Mouse (Mus musculus) kidney, embryonic 14.5 days (tissue): ENCODE measurements at regions not wholly inside any gene's neighbourhood (a gene's known extent, or its start where the extent isn't known, plus 50 kb on each side); places are given as distances from the start of the nearest gene placed in this dataset.

Experiments used
- ATAC-seq: fragments of 200-750 bp; cut with Nextera tagmentation; 2 replicates; pipeline ENCODE4 v1.8.0; 2017; ENCODE audit warnings: moderate number of reproducible peaks, mild to moderate bottlenecking, moderate TSS enrichment, moderate library complexity; ENCODE audit not compliant: low FRiP score, low TSS enrichment
- H3K27ac ChIP-seq: fragments of 300-500 bp; sonication (generic); 2 replicates; pipeline ENCODE4 v1.5.1; 2014; ENCODE audit warnings: low read depth, mild to moderate bottlenecking, low read length, moderate library complexity, mixed read lengths
- H3K27me3 ChIP-seq: fragments of 300-500 bp; sonication (generic); 2 replicates; pipeline ENCODE4 v1.6.1; 2014; ENCODE audit warnings: mild to moderate bottlenecking, low read length; ENCODE audit not compliant: control insufficient read depth, insufficient read depth
- H3K36me3 ChIP-seq: fragments of 300-500 bp; sonication (generic); 2 replicates; pipeline ENCODE4 v1.6.1; 2014; ENCODE audit warnings: low read length, mixed read lengths; ENCODE audit not compliant: control insufficient read depth, insufficient read depth
- H3K4me1 ChIP-seq: fragments of 300-500 bp; sonication (generic); 2 replicates; pipeline ENCODE4 v1.6.1; 2014; ENCODE audit warnings: low read length, mixed read lengths; ENCODE audit not compliant: control insufficient read depth, insufficient read depth
- H3K4me2 ChIP-seq: fragments of 300-500 bp; sonication (generic); replicated peaks from 2 replicates; pipeline ENCODE4 v1.6.1; 2014; ENCODE audit warnings: low read depth, mild to moderate bottlenecking, low read length
- H3K4me3 ChIP-seq: fragments of 300-500 bp; sonication (generic); 2 replicates; pipeline ENCODE4 v1.5.1; 2014; ENCODE audit warnings: mild to moderate bottlenecking, low read length
- H3K9ac ChIP-seq: fragments of 300-500 bp; sonication (generic); 2 replicates; pipeline ENCODE4 v1.6.1; 2014; ENCODE audit warnings: low read depth, mild to moderate bottlenecking, low read length, moderate library complexity
- H3K9me3 ChIP-seq: fragments of 300-500 bp; sonication (generic); 2 replicates; pipeline ENCODE4 v1.6.1; 2016; ENCODE audit warnings: low read length; ENCODE audit not compliant: control insufficient read depth
- WGBS: fragments of 180-500 bp; shearing (Covaris S2); extraction: QIAGEN DNeasy Blood & Tissue Kit; methylation state at CpG from one replicate; pipeline ENCODE4 v1.1.7; 2014; 5-methylcytosine and 5-hydroxymethylcytosine counted together

DNA sequence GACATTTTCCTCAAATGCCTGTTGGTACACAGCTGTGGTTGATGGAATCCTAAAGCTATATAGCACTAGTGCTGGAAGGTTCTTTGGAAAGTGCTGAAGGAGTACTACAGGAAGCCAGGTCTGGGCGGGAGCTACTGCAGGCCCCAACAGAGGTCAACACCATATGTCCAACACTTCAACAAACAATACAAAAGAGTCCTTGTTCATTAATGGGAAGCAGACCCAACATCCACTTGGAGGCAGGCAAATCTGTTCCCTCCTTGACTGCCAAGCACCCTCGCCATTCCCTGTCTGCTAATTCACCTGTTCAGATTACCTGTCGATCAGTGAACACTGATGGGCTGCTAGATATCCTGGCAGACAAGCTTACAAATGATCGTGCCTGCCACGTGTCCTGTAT lies 148.4 kb upstream of the Kbtbd8 start:
- ATAC-seq = no peak
- Histone ChIP-seq H3K4me3 (no peak overlapping the region), H3K9ac (no peak overlapping the region), H3K9me3 (no peaks in the 10 kb centered on the region), H3K4me1 (no peaks in the 10 kb centered on the region), H3K36me3 (no peaks in the 10 kb centered on the region), H3K4me2 (no peak overlapping the region), H3K27me3 (no peaks in the 10 kb centered on the region), H3K27ac (no peak overlapping the region)
- 70% methylated on average over 5 of the region's 5 CpGs for WGBS

DNA sequence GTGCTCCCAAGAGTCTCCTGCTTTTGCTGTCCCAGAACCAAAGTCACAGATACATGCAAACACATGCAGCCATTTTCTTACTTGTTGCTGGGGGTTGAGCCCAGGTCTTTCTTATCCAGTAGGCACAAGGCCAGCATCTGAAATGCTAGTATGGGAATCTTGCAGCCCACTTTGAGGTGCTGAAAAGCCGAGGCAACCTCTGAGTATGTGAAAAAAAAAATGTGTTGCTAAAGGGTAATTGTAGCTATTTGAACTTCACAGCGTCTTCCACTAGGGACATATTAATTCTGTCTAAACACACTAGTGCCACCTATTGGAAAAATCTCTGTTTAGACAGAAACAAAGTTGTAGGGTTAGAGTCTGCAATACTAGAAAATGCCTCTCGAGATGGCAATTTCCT lies 150.1 kb upstream of the Kbtbd8 start:
- Histone ChIP-seq H3K9me3 (no peaks in the 10 kb centered on the region), H3K4me2 (no peak overlapping the region), H3K27ac (no peak overlapping the region), H3K36me3 (no peaks in the 10 kb centered on the region), H3K4me1 (0 out of 2 replicates have a peak, but pooled peaks cover 3% of the 10 kb centered on the region), H3K9ac (no peak overlapping the region), H3K4me3 (no peak overlapping the region), H3K27me3 (no peaks in the 10 kb centered on the region)
- ATAC-seq = no peak
- 7% methylated on average over 3 of the region's 3 CpGs for WGBS

DNA sequence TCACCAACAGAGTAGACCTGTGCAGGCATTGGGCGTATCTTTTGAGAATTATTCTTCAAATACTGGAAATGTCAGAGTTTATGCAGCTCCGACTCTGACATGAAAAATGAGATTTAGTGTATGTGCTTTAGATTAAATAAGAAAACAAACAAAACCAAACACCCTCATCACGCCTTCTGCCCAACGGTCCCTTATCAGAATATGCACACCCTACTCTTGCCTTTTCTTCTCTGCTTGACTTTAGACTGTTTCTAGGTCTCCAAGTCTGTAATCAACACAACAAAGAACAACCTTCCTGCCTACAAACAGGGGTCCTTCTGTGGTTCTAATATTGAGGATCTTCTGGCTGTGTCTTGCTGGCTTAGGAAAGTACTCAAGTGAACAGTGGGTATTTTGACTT lies 153.8 kb upstream of the Kbtbd8 start:
- H3K27me3 ChIP-seq = no peaks in the 10 kb centered on the region
- H3K9me3 ChIP-seq = no peaks in the 10 kb centered on the region
- no peak overlapping the region for H3K4me2 ChIP-seq
- no peak overlapping the region for H3K9ac ChIP-seq
- no peak for ATAC-seq
- WGBS = 79% methylated on average over 4 of the region's 4 CpGs
- H3K4me3 ChIP-seq = no peak overlapping the region
- H3K27ac ChIP-seq = no peak overlapping the region
- H3K4me1 ChIP-seq = 0 out of 2 replicates have a peak, but pooled peaks cover 3% of the 10 kb centered on the region
- H3K36me3 ChIP-seq = no peaks in the 10 kb centered on the region

DNA sequence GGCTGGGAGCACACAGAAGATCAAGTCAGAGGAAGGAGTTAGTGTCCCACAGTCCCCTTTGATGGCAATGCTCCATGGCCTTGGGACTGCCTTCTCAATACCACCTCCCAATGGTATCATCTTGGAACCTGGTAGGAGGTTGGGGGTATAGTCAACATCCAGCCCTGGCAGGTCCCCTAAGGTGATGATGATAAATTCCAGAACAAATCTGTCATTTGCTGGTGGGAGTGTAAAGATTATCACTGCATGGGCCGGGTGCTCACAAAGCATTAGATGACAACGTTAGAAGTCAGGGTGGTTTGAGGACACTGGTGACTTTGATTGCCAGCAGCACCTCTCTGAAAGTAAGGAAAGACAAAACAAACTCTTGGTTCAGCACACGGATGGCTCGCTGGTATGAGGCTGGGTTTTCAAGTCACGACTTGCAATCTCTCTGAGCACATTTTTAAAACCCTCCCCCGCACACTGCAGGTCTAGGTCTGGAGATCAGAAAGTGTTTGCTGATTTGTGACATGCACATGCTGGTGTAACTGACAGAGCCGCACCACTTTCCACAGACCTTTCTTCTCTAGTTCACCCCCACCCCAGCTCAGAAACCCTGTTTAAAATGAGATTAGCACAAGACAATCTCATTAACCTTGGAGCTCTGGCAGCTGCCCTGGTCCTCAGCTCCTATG lies 154.5 kb upstream of the Kbtbd8 start:
- Histone ChIP-seq H3K9ac (no peak overlapping the region), H3K27me3 (no peaks in the 10 kb centered on the region), H3K36me3 (no peaks in the 10 kb centered on the region), H3K9me3 (no peaks in the 10 kb centered on the region), H3K27ac (no peak overlapping the region), H3K4me2 (no peak overlapping the region), H3K4me1 (0 out of 2 replicates have a peak, but pooled peaks cover 3% of the 10 kb centered on the region), H3K4me3 (no peak overlapping the region)
- ATAC-seq = no peak
- 35% methylated on average over 7 of the region's 7 CpGs for WGBS

DNA sequence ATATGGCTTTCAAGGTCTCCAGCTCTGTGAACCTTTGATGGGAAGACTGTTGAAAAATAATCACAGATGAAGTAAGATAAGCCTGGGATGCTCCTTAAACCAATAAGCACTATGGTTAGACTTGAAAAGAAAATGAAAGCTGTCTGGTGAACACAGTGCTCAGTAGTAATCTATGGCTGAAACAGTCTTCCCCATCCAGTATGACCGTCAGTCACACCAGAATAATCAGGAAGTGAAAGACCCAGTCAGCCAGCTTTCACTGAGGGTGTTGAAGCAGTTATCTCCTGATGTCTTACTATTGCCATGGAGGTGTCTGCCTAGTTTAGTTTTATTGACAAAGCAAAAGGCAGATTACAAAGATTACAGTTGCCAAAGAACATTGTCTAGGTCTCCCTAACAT lies 155.2 kb upstream of the Kbtbd8 start:
- 69% methylated on average over 1 of the region's 1 CpGs for WGBS
- Histone ChIP-seq H3K4me1 (0 out of 2 replicates have a peak, but pooled peaks cover 3% of the 10 kb centered on the region), H3K27me3 (no peaks in the 10 kb centered on the region), H3K27ac (no peak overlapping the region), H3K9me3 (no peaks in the 10 kb centered on the region), H3K4me3 (no peak overlapping the region), H3K36me3 (no peaks in the 10 kb centered on the region), H3K4me2 (no peak overlapping the region), H3K9ac (no peak overlapping the region)
- ATAC-seq = no peak

DNA sequence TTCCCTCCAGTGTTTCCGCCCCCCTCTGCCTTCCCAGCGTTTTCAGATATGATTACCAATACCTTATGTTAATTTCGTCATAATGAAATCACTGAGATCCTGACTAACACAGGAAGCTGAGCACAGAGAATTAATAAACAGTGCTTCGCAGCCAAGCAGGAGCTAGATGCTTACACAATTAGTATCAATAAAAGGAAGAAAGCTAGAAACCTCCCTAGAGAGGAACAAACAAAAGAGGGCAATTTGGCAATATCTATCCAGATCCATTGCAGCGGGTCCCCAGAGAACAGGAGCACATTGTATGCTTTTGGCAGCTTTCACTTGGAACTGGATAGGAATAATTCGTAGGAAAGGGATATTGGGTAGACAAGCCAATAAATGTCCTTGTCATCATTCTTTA lies 159.1 kb upstream of the Kbtbd8 start:
- ATAC-seq = no peak

DNA sequence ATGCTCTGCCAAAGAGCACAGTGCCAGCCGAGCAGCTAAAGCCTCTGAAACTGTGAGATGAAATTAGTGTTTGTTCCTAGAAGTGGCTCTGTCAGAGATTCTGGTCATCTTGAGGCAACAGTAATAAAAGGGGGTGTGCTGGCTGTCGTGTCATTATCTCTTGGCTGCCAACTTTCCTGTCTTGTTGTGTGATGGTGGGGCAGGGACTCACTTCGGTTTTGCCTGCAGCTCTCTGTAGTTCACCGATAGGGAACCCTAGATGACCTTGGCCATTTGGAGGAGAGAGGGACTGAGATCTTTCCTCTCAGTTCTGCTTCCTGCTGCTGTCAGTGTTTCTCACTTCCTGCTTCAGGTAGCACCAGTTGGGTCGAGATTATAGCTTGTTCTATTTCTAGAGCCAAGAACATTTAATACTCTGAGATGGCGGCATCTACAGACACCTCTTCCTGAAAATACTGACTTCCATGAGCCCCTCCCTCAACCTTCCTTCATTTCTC lies 159.8 kb upstream of the Kbtbd8 start:
- Histone ChIP-seq H3K27me3 (no peaks in the 10 kb centered on the region), H3K9ac (no peak overlapping the region), H3K4me1 (no peaks in the 10 kb centered on the region), H3K9me3 (no peaks in the 10 kb centered on the region), H3K4me3 (no peak overlapping the region), H3K4me2 (no peak overlapping the region), H3K27ac (no peak overlapping the region), H3K36me3 (no peaks in the 10 kb centered on the region)
- WGBS = 70% methylated on average over 6 of the region's 6 CpGs
- ATAC-seq = no peak

More for the DNA sequence above, 159.1 kb upstream of the Kbtbd8 start:
- Histone ChIP-seq H3K9ac (no peak overlapping the region), H3K27me3 (no peaks in the 10 kb centered on the region), H3K4me1 (0 out of 2 replicates have a peak, but pooled peaks cover 3% of the 10 kb centered on the region), H3K4me2 (no peak overlapping the region), H3K36me3 (no peaks in the 10 kb centered on the region), H3K4me3 (no peak overlapping the region), H3K27ac (no peak overlapping the region), H3K9me3 (no peaks in the 10 kb centered on the region)
- 84% methylated on average over 6 of the region's 6 CpGs for WGBS

DNA sequence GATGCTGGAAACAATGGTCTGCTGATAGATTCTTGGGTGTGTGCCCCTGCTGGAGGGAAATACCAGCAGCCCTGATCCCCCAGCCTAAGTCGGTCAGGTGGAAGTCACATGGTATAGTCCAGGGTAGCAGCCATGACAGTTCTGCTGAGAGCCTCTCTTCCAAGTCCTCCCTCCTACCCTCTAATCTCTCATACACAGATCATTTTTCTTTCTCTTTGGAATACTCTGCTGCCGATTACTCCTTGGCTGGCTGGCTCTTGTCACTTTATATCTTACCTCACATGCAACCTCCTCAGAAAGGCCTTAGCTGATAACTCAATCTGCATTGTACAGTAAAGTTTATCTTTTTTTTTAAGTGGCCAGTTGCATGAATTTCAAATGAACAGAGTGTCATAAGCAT lies 162.5 kb upstream of the Kbtbd8 start:
- H3K36me3 ChIP-seq = no peaks in the 10 kb centered on the region
- H3K9ac ChIP-seq = no peak overlapping the region
- H3K4me1 ChIP-seq = no peaks in the 10 kb centered on the region
- H3K4me3 ChIP-seq = no peak overlapping the region
- ATAC-seq = no peak
- no peak overlapping the region for H3K4me2 ChIP-seq
- H3K27me3 ChIP-seq = no peaks in the 10 kb centered on the region
- WGBS = 84% methylated on average over 2 of the region's 2 CpGs
- no peaks in the 10 kb centered on the region for H3K9me3 ChIP-seq
- H3K27ac ChIP-seq = no peak overlapping the region

DNA sequence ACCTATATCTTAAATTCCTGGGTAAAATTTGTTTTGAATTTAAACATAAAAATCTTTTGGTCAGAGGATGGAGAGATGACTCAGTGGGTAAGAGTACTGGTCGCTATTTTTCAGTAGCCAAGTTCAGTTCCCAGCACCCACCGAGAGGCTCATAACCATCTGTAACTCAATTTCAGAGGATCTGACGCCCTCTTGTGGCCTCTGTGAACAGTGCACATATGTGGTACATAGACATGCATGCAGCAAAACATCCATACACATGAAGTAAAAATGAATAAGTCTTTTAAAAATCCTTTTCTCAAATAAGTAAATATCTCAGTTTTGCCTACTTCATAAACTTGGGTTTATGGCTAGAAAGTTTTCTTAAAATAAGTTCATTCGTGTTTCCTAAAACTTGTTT lies 163.4 kb upstream of the Kbtbd8 start:
- H3K4me1 ChIP-seq = no peaks in the 10 kb centered on the region
- no peak for ATAC-seq
- WGBS = 81% methylated on average over 4 of the region's 4 CpGs
- H3K4me2 ChIP-seq = no peak overlapping the region
- no peak overlapping the region for H3K9ac ChIP-seq
- H3K27ac ChIP-seq = no peak overlapping the region
- H3K27me3 ChIP-seq = no peaks in the 10 kb centered on the region
- no peaks in the 10 kb centered on the region for H3K36me3 ChIP-seq
- H3K9me3 ChIP-seq = no peaks in the 10 kb centered on the region
- no peak overlapping the region for H3K4me3 ChIP-seq
